Mouse (Mus musculus) natural killer cell, adult 2 months (primary cell): ENCODE measurements at regions not wholly inside any gene's neighbourhood (a gene's known extent, or its start where the extent isn't known, plus 50 kb on each side); places are given as distances from the start of the nearest gene placed in this dataset.
"Not testable (repeated sequence)": the region's sequence is repeated elsewhere in the genome, so short reads cannot be mapped to it uniquely, and the experiment has no call there.

Experiments used
- DNase-seq, 2 experiments: peaks; one replicate each; pipeline ENCODE4 v3.0.0; 2022; ENCODE audit warnings: low spot score in 2 of 2

DNA sequence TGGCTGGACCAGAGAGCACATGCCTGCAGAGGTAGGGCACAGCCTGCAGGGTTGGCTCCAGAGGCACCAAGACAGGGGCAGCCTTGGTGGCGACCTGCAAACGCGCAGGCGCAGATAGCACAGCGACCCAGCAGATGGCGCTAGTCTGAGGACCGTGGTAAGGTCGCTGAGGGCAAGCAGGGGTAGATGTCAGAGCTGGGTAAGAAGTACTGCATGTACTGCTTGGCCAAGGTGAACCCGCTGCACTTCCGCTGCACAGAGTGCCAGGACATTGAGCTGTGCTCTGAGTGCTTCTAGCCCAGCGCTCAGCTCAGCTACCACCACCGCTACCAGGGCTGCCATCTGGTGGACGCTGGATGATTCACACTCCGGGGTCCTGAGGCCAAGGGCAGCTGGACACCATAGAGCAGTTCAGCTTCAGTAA lies 68.3 kb downstream of the Hsp90b1 start:
- peak; percentile 85 to 89 for DNase-seq

DNA sequence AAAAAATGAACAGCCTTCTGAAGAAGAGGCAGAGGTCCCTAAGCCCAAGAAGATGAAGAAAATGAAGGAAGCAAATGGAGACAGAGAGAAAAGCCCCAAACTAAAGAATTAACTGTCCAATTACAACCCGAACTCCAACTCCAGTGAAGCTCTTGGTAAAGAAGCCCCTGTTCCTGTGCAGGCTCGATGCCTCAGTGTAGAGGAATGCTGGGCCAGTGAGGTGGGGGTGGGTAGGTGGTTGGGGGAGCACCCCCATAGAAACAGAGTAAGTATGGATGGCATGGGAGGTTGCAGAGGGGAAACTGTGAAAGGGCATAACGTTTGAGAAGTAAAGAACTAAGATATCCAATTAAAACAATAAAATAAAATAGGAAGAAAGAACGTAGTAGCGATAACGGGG lies 68.8 kb downstream of the Hsp90b1 start:
- DNase-seq: not testable (repeated sequence)

DNA sequence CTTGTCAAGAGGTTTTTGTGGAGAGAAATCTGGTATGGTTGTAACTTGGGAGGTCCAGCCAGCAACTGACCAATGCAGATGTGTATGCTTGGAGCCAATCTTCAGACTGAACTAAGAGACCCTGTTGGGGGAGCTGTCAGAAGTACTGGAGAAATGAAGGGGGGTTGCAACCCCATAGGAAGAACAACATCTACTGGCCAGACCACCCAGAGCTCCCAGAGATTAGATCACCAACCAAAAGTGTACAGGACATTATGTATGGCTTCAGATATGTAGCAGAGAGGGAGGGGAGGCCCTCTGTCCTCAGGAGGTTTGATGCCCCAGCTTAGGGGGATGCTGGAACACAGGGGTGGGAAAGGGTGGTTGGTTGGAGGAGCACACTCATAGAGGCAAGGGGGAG lies 78.6 kb downstream of the Hsp90b1 start:
- not testable (repeated sequence) for DNase-seq

DNA sequence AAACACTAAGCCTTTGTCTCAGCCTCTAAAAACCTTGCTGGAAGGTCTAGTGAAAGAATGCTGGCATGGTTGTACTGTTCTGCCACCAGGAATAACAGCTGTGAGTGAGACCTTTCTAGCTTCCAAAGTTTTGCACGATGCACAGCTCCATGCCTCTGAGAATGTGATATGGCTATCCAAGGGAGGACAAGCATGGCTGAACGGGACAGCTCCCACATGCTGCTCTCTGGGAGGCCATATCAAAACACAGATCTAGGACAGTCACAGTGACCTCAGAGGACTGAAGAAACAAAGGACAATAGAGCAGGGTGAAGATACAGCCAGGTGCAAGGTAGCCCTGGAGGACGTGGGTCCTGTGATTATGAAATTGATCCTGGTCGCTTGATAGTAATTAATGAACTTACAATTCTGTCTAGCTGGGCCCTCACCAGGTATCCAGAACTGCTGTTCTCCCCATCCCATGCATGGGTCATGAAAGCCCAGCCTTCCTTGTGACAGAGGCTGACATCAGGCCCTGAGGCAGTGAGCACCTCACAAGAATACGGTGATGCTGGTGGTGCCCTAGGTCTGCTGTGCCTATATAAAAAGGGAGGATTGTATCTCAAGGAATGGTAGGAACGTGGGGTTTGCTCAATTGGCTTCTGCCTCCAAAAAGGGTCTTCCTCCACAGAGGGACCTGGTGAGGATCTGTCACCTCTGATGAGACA lies 87.2 kb downstream of the Hsp90b1 start:
- not testable (repeated sequence) for DNase-seq

DNA sequence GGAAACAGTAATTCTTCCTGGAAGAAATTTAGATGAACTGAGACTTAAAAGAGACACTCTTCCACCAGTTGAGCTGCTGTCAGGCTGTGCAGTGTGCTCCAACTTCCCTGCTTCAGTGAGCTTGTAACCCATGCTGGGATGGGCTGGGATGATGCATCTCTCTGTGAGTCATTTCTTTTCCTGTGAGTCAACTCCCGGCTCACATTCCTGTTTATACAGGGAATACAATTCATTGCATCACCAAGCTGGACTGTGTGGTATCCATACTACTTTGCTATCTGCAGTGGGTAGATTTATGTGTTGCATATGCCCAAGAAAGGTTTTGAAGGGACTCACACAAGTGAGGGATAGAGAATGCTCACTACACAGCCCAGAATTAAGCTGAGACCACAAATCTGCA lies 93.0 kb downstream of the Hsp90b1 start:
- DNase-seq: not testable (repeated sequence)

DNA sequence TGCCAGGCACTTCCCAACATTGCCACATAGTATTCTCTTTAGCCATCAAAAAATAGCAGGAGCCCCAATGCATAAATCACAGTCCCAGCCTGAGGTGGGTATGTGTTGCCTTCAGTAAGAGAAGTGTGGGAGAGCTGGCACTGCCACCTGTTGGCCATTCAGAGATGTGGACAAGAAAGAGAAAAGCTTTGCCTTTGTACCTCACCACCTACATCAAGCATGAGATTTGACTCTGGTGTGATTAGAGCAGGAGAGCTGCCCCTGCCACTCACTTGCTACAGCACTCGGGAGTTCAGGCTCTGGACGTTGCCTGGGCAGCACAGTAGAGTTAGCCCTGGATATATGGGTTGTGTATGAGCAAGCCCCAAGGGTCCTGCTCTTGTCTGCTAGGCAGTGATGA lies 95.3 kb downstream of the Hsp90b1 start:
- DNase-seq: not testable (repeated sequence)

DNA sequence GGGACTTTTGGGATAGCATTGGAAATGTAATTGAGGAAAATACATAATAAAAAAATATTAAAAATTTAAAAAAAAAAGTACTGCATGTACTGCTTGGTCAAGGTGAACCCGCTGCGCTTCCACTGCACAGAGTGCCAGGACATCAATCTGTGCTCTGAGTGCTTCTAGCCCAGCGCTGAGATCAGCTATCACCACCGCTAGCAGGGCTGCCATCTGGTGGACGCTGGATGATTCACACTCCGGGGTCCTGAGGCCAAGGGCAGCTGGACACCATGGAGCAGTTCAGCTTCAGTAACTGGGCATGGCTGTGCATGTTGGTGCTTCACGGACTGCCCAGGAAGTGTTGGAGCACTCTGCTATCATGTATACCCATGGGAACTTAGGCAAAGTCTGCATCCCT lies 102.1 kb upstream of the Syn3 start:
- not testable (repeated sequence) for DNase-seq

DNA sequence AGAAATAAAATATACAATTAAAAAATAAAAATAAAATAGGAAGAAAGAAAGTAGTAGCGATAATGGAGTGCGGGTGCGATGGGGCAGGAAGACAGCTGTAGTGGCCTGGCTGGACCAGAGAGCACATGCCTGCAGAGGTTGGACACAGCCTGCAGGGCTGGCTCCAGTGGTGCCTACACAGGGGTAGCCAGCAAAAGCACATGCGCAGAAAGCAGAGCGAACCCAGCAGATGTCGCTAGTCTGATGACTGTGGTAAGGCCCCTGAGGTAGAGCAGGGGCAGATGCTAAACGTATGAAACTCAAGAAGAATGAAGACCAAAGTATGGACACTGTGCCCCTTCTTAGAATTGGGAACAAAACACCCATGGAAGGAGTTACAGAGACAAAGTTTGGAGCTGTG lies 101.3 kb upstream of the Syn3 start:
- DNase-seq: not testable (repeated sequence)

DNA sequence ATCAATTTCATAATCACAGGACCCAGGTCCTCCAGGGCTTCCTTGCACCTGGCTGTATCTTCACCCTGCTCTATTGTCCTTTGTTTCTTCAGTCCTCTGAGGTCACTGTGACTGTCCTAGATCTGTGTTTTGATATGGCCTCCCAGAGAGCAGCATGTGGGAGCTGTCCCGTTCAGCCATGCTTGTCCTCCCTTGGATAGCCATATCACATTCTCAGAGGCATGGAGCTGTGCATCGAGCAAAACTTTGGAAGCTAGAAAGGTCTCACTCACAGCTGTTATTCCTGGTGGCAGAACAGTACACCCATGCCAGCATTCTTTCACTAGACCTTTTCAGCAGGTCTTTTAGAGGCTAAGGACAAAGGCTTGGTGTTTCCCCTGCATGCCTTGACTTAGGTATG lies 91.5 kb upstream of the Syn3 start:
- not testable (repeated sequence) for DNase-seq

DNA sequence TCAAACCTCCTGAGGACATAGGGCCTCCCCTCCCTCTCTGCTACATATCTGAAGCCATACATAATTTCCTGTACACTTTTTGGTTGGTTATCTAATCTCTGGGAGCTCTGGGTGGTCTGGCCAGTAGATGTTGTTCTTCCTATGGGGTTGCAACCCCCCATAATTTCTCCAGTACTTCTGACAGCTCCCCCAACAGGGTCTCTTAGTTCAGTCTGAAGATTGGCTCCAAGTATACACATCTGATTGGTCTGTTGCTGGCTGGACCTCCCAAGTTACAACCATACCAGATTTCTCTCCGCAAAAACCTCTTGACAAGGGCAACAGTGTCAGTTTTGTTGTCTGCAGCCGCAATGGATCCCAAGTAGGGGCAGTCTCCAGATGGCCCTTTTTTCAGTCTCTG lies 68.2 kb upstream of the Syn3 start:
- DNase-seq: not testable (repeated sequence)

DNA sequence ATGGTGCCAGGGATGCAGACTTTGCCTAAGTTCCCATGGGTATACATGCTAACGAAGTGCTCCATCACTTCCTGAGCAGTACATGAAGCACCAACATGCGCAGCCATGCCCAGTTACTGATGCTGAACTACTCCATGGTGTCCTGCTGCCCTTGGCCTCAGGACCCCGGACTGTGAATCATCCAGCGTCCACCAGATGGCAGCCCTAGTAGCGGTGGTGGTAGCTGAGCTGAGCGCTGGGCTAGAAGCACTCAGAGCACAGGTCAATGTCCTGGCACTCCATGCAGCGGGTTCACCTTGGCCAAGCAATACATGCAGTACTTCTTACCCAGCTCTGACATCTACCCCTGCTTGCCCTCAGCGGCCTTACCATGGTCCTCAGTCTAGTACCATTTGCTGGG lies 57.1 kb upstream of the Syn3 start:
- no peak for DNase-seq
